Mouse (Mus musculus) midbrain, embryonic 10.5 days (tissue): ENCODE measurements at regions not wholly inside any gene's neighbourhood (a gene's known extent, or its start where the extent isn't known, plus 50 kb on each side); places are given as distances from the start of the nearest gene placed in this dataset.
"Not testable (repeated sequence)": the region's sequence is repeated elsewhere in the genome, so short reads cannot be mapped to it uniquely, and the experiment has no call there.

Experiments used
- DNase-seq: peaks from one replicate; pipeline ENCODE4 v3.0.0-alpha.2; 2017; ENCODE audit warnings: low spot score
- H3K27ac ChIP-seq: fragments of 300-500 bp; sonication (generic); replicated peaks from 2 replicates; pipeline ENCODE4 v1.5.1; 2016; ENCODE audit warnings: mild to moderate bottlenecking
- H3K27me3 ChIP-seq: fragments of 300-500 bp; sonication (generic); 2 replicates; pipeline ENCODE4 v1.6.1; 2016; ENCODE audit warnings: low read depth, mild to moderate bottlenecking; ENCODE audit not compliant: poor library complexity, severe bottlenecking
- H3K36me3 ChIP-seq: fragments of 300-500 bp; sonication (generic); 2 replicates; pipeline ENCODE4 v1.6.1; 2016; ENCODE audit warnings: mild to moderate bottlenecking, moderate library complexity
- H3K4me1 ChIP-seq: fragments of 300-500 bp; sonication (generic); 2 replicates; pipeline ENCODE4 v1.6.1; 2016
- H3K4me3 ChIP-seq: fragments of 300-500 bp; sonication (generic); 2 replicates; pipeline ENCODE4 v1.5.1; 2016; ENCODE audit warnings: mild to moderate bottlenecking, moderate library complexity
- H3K9me3 ChIP-seq: fragments of 300-500 bp; sonication (generic); replicated peaks from 2 replicates; pipeline ENCODE4 v1.6.1; 2016; ENCODE audit warnings: mild to moderate bottlenecking
- WGBS: fragments of 180-500 bp; shearing (Covaris S2); methylation state at CpG from one replicate; pipeline ENCODE4 v1.1.7; 2016; 5-methylcytosine and 5-hydroxymethylcytosine counted together

- Histone ChIP-seq H3K4me1 (peaks cover 39% of the 10 kb centered on the region), H3K4me3 (no peak overlapping the region), H3K27me3 (peaks cover 41% of the 10 kb centered on the region), H3K36me3 (no peaks in the 10 kb centered on the region), H3K9me3 (no peaks in the 10 kb centered on the region), H3K27ac (no peak overlapping the region; the same call in 1 of the 2 replicates)
- WGBS = 85% methylated on average over 3 of the region's 3 CpGs
- DNase-seq = no peak
Measured at GRCm38 (mm10) chr16:31538606-31539005, 116.5 kb downstream of the Bdh1 start.

GRCm38 (mm10) chr16:31543499-31544170 lies 119.6 kb upstream of the Dlg1 start:
- WGBS = 74% methylated on average over 10 of the region's 10 CpGs
- Histone ChIP-seq H3K27me3 (peaks cover 53% of the 10 kb centered on the region), H3K27ac (no peak overlapping the region), H3K36me3 (no peaks in the 10 kb centered on the region), H3K4me3 (no peak overlapping the region), H3K9me3 (no peaks in the 10 kb centered on the region), H3K4me1 (peaks cover 45% of the 10 kb centered on the region)
- DNase-seq = no peak

- peak overlapping the region; percentile 86 for H3K27ac ChIP-seq
- H3K4me3 ChIP-seq = peak overlapping the region; percentile 47
- peak; percentile 69 for DNase-seq
- peaks cover 43% of the 10 kb centered on the region for H3K27me3 ChIP-seq
- under 1% methylated on average over 18 of the region's 18 CpGs for WGBS
- H3K9me3 ChIP-seq = no peaks in the 10 kb centered on the region
- peaks cover 48% of the 10 kb centered on the region for H3K4me1 ChIP-seq
- no peaks in the 10 kb centered on the region for H3K36me3 ChIP-seq
Measured at GRCm38 (mm10) chr16:31546062-31546827, 117.0 kb upstream of the Dlg1 start.

- DNase-seq = no peak
- H3K9me3 ChIP-seq = no peaks in the 10 kb centered on the region
- no peaks in the 10 kb centered on the region for H3K36me3 ChIP-seq
- peaks cover 37% of the 10 kb centered on the region for H3K27me3 ChIP-seq
- 0% methylated on average over 2 of the region's 2 CpGs for WGBS
- H3K4me1 ChIP-seq = peaks cover 54% of the 10 kb centered on the region
- H3K27ac ChIP-seq = peak overlapping the region; percentile 86
- H3K4me3 ChIP-seq = peak overlapping the region; percentile 47
Measured at GRCm38 (mm10) chr16:31546828-31547224, 116.4 kb upstream of the Dlg1 start.

- DNase-seq = no peak
- peaks cover 60% of the 10 kb centered on the region for H3K4me1 ChIP-seq
- H3K27ac ChIP-seq = peak overlapping the region; percentile 86
- H3K4me3 ChIP-seq = no peak overlapping the region
- WGBS = 36% methylated on average over 10 of the region's 10 CpGs
- no peaks in the 10 kb centered on the region for H3K36me3 ChIP-seq
- no peaks in the 10 kb centered on the region for H3K9me3 ChIP-seq
- H3K27me3 ChIP-seq = peaks cover 34% of the 10 kb centered on the region
Measured at GRCm38 (mm10) chr16:31547391-31547790, 115.9 kb upstream of the Dlg1 start.

GRCm38 (mm10) chr16:31549975-31550374 lies 113.3 kb upstream of the Dlg1 start:
- no peak overlapping the region for H3K4me3 ChIP-seq
- DNase-seq = no peak
- no peaks in the 10 kb centered on the region for H3K36me3 ChIP-seq
- no peak overlapping the region for H3K27ac ChIP-seq
- no peaks in the 10 kb centered on the region for H3K9me3 ChIP-seq
- H3K4me1 ChIP-seq = peaks cover 44% of the 10 kb centered on the region
- 85% methylated on average over 5 of the region's 5 CpGs for WGBS
- peaks cover 13% of the 10 kb centered on the region for H3K27me3 ChIP-seq

GRCm38 (mm10) chr16:31550539-31550938 lies 112.7 kb upstream of the Dlg1 start:
- not testable (repeated sequence) for DNase-seq, H3K9me3 ChIP-seq, H3K36me3 ChIP-seq, H3K27me3 ChIP-seq, H3K27ac ChIP-seq, H3K4me3 ChIP-seq
- peaks cover 39% of the 10 kb centered on the region for H3K4me1 ChIP-seq
- 90% methylated on average over 2 of the region's 2 CpGs for WGBS

- Histone ChIP-seq H3K36me3 (no peaks in the 10 kb centered on the region), H3K4me3 (no peak overlapping the region), H3K9me3 (no peaks in the 10 kb centered on the region), H3K27ac (peak overlapping the region; percentile 14; the same call in 1 of the 2 replicates), H3K27me3 (peaks cover 3% of the 10 kb centered on the region; the same call in 1 of the 2 replicates), H3K4me1 (peaks cover 28% of the 10 kb centered on the region)
- peak; percentile 30 for DNase-seq
- WGBS = 40% methylated on average over 11 of the region's 11 CpGs
Measured at GRCm38 (mm10) chr16:31551416-31552151, 111.7 kb upstream of the Dlg1 start.

GRCm38 (mm10) chr16:31553361-31554146 lies 109.7 kb upstream of the Dlg1 start:
- Histone ChIP-seq H3K27ac (no peak overlapping the region), H3K9me3 (0 out of 2 replicates have a peak, but pooled peaks cover 5% of the 10 kb centered on the region), H3K4me3 (no peak overlapping the region), H3K36me3 (no peaks in the 10 kb centered on the region), H3K4me1 (peaks cover 15% of the 10 kb centered on the region), H3K27me3 (no peaks in the 10 kb centered on the region; the same call in 1 of the 2 replicates)
- DNase-seq = no peak
- WGBS = 83% methylated on average over 8 of the region's 8 CpGs

GRCm38 (mm10) chr16:31560426-31560825 lies 102.8 kb upstream of the Dlg1 start:
- Histone ChIP-seq H3K27me3 (0 out of 2 replicates have a peak, but pooled peaks cover 4% of the 10 kb centered on the region), H3K36me3 (no peaks in the 10 kb centered on the region), H3K27ac (no peak overlapping the region), H3K4me1 (peaks cover 5% of the 10 kb centered on the region; the same call in 1 of the 2 replicates), H3K9me3 (0 out of 2 replicates have a peak, but pooled peaks cover 5% of the 10 kb centered on the region), H3K4me3 (no peak overlapping the region)
- DNase-seq = no peak

GRCm38 (mm10) chr16:31564926-31565325 lies 98.3 kb upstream of the Dlg1 start:
- Histone ChIP-seq H3K4me1 (no peaks in the 10 kb centered on the region), H3K27ac (no peak overlapping the region), H3K36me3 (no peaks in the 10 kb centered on the region), H3K4me3 (no peak overlapping the region), H3K9me3 (no peaks in the 10 kb centered on the region), H3K27me3 (no peaks in the 10 kb centered on the region)
- WGBS = 90% methylated on average over 5 of the region's 5 CpGs
- DNase-seq = no peak

- no peak overlapping the region for H3K27ac ChIP-seq
- no peaks in the 10 kb centered on the region for H3K27me3 ChIP-seq
- H3K4me1 ChIP-seq = no peaks in the 10 kb centered on the region
- H3K9me3 ChIP-seq = no peaks in the 10 kb centered on the region
- H3K4me3 ChIP-seq = no peak overlapping the region
- no peaks in the 10 kb centered on the region for H3K36me3 ChIP-seq
- no peak for DNase-seq
- 88% methylated on average over 6 of the region's 6 CpGs for WGBS
Measured at GRCm38 (mm10) chr16:31568316-31568715, 94.9 kb upstream of the Dlg1 start.
